Mouse (Mus musculus): Measurements from ENCODE around the gene Sp1.
A peak's percentile ranks its signal among the peaks of the same experiment; 100 is the strongest.

Gene Sp1

GRCm38 (mm10) chr15:102405489-102406195 lies at the start of gene Sp1:
Sp1 (plus strand) TSS chr15:102406143.
- peak; percentile 100 for DNase-seq (ENCODE audit: low spot score in 2 of 2)

DNA sequence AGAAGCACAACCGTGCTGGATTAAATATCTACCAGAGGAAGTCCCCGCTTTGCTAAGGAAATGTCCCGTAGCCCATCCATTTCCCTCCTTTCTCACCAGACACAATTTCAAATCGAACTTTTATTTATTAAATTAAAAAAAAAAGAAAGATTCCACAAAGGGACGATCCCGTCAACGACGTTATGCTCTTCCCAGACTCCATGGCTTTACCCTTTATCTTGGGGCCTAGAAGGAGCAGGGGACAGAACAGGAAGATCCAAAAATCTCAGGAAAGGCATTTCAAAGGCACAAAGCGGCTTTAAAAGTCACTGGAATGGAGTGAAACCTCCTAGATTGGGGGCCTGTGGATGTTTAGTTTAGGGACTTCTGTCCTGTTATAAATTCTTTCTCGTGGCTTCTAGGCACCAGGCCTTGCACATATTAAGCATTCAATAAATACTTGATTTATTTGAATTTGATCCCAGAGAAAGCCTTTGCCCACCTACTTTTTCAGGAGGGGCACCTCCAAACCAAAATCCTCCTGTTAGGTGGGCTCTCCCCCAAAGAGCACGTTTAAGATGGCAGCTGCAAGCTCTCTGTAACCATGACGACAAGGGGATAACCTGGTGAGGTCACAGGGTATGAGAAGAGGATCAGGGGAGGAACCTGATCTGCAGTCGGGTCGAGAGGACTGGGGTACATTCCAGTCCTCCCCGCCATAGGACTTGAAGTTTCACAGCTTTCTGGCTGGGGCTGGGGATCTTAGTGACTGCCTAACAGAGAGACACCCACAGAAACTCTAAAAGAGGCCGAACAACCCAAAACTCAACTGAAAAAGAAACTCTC lies 49.2 kb upstream of the Sp1 start:
- no peak for DNase-seq (ENCODE audit: low spot score in 2 of 2)

DNA sequence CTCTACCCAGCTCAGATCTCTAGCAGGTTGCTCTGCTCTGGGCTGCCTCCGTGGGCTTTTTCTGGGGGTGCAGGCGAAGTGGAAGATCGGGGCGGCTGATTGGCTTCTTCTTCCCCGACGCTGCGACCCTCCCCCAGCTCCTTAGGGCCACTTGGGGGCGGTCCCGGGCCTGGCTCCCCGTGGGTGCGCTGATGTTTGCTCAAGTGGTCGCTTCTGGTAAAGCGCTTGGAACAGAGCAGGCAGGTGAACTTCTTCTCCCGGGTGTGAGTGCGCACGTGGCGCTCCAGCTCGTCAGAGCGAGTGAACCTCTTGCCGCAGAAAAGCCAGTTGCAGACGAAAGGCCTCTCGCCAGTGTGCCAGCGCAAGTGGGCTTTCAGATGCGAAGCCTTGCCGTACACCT lies 47.8 kb upstream of the Sp1 start:
- DNase-seq (ENCODE audit: low spot score in 2 of 2), result no peak

- DNase-seq (ENCODE audit: low spot score in 2 of 2), result no peak
Observed at GRCm38 (mm10) chr15:102358834-102359233, 47.1 kb upstream of the Sp1 start.

DNA sequence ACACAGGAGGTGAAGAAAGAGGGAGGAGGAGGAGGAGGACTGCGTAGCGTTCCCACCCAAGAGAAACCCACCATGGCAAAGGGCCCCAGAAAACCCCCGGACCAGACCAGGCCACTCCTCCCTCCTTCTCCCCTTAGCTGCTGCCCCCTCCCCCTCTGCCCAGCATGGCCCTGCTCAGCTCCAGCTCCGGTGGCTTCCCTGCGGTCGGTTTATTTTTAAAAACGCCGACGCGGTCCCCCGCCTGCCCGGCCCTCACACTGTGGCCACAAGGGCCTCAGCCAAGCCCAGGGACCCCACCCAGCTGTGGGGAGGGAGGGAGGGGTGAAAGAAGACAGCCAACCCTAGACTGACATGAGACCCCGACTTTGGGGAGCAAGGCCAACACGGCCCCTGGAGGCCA lies 43.3 kb upstream of the Sp1 start:
- DNase-seq (ENCODE audit: low spot score in 2 of 2), result no peak

DNA sequence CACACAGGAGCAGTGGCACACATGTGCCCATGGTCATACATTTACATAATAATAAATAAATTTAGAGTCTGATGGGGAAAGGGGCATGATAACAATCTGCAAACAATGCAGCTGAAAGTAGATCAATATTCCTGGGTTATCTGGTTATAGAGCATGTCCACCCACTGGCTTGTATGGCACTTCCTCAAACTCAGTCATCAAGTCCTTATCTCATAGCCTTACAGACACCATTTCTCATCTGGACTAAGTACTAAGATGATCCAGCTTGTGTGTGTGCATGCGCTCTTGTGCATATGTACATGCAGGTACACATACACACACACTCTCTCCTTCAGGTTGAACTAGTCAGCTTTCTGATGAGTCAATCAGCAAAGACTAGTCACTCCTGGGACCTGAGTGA lies 41.3 kb upstream of the Sp1 start:
- DNase-seq (ENCODE audit: low spot score in 2 of 2), result no peak

GRCm38 (mm10) chr15:102366238-102366637 lies 39.7 kb upstream of the Sp1 start:
- DNase-seq (ENCODE audit: low spot score in 2 of 2), result no peak

DNA sequence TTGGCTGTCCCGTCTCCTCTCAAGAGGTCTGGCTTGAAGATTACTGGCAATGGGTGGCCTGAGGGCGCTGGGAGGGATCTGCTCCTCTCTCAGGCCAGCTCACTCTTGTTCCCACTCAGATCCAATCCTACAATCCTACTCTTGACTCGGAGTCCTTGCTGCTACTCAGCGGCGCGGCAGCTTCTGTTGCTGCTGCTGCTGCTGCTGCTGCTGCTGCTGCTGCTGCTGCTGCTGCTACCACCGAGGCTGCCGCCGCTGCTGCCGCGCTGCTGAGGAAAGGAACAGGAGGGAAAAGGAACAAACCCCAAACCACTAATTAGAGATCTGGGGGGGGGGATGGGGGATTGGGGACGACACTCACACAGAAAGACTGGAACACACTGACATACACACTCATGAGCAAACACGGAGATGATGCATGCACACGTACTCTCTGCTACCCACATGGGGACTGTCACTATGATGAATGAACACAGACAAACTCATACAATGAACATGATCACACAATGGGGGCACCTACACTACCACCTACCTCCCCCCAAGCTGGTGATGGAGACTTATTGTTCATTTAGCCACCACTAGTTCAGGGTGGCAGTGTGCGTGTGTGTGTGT lies 39.1 kb upstream of the Sp1 start, which contains the start of gene Sp7:
TSS of gene Sp7 (minus strand) at position 450 of the 612 bp plus-strand sequence.
- DNase-seq (ENCODE audit: low spot score in 2 of 2), result no peak

GRCm38 (mm10) chr15:102369972-102370371 lies 36.0 kb upstream of the Sp1 start:
- DNase-seq (ENCODE audit: low spot score in 2 of 2), result no peak

DNA sequence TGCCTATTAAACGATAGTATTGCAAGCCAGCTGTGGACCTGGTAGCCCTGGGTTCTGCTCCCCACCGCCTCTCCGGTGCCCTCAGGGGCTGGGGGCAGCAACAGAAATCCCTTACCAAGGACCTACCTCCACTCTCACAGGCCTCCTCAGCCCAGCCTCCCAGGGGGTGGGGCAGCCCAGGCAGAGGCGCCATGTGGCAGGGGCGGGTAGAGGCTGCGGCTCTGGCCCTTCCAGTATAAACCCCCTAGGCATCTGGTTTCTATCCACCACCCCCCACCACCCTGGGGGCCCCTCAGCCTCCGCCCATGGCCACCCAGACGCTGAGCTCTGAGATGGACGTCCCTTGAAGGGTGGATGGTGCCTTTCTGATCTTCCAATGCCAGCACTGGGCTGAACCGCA lies 35.2 kb upstream of the Sp1 start:
- DNase-seq (ENCODE audit: low spot score in 2 of 2), result no peak

- DNase-seq (ENCODE audit: low spot score in 2 of 2), result peak; percentile 10 to 31
Observed at GRCm38 (mm10) chr15:102376453-102377162, 29.3 kb upstream of the Sp1 start.

- DNase-seq (ENCODE audit: low spot score in 2 of 2), result peak; percentile 69 to 83
Observed at GRCm38 (mm10) chr15:102377163-102377543, 28.8 kb upstream of the Sp1 start.

DNA sequence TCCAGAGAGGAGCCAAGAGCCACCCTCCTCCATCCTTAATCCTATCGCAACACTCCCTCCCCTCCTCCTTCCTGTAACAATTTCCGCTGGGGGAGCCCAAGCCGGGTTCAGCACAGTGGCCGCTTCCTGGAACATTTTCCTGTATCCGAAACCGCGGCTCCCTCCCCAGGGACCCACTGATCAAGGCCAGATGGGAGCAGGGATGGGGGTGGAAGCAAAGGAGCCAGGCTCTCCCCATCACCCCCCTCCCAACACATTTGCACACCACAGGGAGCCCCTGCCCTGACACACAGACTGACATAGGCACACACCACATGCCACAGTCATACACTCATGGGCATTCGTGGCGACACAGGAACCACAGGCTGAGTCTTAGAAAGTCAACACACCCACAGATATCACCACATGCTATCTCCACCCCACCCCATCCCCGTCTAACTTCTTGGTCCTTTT lies 28.1 kb upstream of the Sp1 start:
- DNase-seq (ENCODE audit: low spot score in 2 of 2), result no peak

GRCm38 (mm10) chr15:102381575-102381974 lies 24.4 kb upstream of the Sp1 start:
- peak; percentile 86 to 88 for DNase-seq (ENCODE audit: low spot score in 2 of 2)

DNA sequence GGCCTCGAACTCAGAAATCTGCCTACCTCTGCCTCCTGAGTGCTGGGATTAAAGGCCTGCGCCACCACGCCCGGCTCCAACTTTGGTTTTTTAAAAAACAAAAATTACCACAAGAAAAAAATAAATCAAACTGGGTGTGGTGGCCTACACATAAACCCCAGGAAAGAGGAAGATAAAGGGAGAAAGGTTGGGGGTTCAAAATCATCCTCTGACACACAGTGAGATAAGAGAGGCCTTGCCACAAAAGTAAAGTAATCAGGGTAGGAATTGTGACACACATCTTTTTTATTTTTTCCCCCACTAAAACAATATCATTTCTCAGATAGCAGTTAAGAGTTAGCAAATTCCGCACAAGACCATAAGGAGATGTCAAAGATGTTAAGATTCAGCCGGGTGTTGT lies 22.3 kb upstream of the Sp1 start:
- DNase-seq (ENCODE audit: low spot score in 2 of 2), result no peak

GRCm38 (mm10) chr15:102386640-102387039 lies 19.3 kb upstream of the Sp1 start:
- no peak for DNase-seq (ENCODE audit: low spot score in 2 of 2)

GRCm38 (mm10) chr15:102388942-102389341 lies 17.0 kb upstream of the Sp1 start:
- no peak for DNase-seq (ENCODE audit: low spot score in 2 of 2)

GRCm38 (mm10) chr15:102392520-102392919 lies 13.4 kb upstream of the Sp1 start:
- DNase-seq (ENCODE audit: low spot score in 2 of 2), result no peak

DNA sequence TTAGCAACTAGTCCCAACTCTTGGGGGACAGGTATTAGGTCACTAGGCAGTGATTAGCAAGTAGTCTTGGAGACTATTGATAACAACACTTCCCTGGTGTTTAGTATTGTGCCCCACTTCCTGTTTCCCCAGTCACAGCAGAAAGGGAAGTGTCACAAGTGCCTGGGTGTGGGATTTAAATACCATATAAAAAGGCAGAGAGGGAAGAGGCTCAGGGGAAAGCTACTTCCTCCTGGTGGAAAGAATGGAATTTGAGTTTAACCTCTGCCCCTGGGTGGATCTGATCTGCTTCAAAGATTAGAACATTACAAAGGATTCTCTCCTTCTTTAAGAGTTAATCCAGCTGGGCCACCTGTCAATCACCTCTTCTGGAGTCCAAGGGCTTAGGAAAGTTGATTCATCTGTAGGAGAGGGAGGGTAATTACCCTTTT lies 12.3 kb upstream of the Sp1 start:
- no peak for DNase-seq (ENCODE audit: low spot score in 2 of 2)

DNA sequence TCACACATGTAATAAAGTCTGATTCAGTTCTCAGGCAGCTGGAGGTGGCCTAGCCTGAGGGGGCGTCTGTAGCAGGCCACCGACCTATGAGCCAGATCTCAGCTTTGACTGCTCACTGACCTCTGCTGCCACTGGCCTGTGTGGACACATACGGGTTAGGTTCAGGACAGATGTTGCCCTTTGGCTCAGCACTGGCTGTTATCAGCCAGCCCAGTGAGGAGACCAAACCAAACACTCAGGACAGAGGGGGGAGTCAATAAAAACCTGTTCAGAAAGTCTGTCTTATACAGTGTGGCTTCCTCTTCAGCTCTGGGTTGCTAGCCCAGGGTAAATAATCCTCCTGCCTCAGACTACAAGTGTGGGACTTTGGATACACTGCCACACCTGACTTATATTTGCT lies 10.9 kb upstream of the Sp1 start:
- no peak for DNase-seq (ENCODE audit: low spot score in 2 of 2)

- DNase-seq (ENCODE audit: low spot score in 2 of 2), result no peak
Observed at GRCm38 (mm10) chr15:102398629-102399028, 7.3 kb upstream of the Sp1 start.
